Mouse (Mus musculus) stomach, postnatal 0 days (tissue): Measurements from ENCODE around the gene Slc9a3r1.

Experiments
- CTCF ChIP-seq: IDR thresholded peaks from 2 replicates; pipeline ENCODE4 v1.5.1; 2016; ENCODE audit warnings: antibody characterized with exemption, low read depth, mild to moderate bottlenecking, moderate library complexity
- EP300 ChIP-seq: optimal IDR thresholded peaks from 2 replicates; pipeline ENCODE3; 2016; ENCODE audit warnings: antibody characterized with exemption

DNA sequence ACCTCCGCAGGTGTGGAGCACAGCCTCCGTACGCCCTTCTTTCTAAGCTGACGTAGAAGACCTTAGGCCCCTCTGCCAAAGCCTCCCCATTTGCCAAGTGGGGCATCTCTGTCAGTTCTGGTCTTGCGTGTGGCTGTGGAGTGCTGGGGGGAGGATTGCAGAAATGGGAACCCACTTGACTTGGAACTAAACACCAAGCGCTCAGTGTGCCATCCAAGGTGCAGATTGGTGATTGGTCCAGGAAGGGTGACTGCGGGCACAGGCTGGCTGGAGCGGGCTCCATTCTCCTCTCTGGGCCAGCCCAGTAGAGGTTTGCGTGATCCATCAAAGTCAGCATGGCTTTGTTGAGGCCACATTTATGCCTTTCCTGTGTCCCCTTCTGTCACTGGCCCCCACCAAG, 39.6 kb downstream of the Slc9a3r1 start:
- no peak for TF ChIP-seq CTCF
- TF ChIP-seq EP300: no peak
